Mouse (Mus musculus): ENCODE results near the gene Pex14.

DNA sequence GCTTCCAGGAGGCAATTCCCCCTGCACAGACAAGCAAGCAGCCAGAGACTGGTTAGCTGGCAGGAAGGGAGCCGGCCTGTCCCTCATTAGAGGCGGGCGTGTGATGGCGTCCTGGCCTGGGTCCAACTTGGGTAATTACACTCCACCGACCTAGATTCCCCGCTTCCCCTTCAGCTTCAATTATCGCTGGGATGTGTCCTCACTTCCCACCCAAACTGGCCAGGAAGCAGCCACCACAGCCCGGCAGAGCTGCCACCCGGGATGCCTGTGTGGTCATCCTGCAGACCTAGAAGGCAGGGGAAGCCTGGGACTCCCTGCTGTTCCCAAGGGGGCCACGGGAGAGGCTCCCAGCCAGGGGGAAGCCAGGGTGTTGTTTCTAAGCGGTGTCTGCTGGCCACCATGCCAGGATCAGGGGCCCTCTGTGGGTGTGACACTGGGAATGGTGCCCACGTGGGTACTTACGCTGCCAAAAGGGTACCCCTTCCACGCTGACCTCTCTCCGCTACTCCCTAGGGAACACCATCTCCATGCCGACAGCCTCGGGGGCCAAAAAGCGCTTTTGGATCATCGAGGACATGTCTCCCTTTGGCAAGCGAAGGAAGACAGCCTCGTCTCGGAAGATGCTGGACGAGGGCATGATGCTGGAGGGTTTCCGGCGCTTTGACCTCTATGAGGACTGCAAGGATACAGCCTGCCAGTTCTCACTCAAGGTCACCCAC lies 148.6 kb downstream of the Pex14 start:
- peak; percentile 48; the same call in 1 of the 2 replicates for TF ChIP-seq EP300 (IDR thresholded peaks at IDR 0.05)
- no peak for TF ChIP-seq CTCF (IDR thresholded peaks at IDR 0.05)

All from lung, postnatal 0 days (tissue).